Mouse (Mus musculus) neural tube, embryonic 15.5 days (tissue): ENCODE results near the gene Rev1. TPM values are rescaled to one million over a fixed set of nuclear protein-coding genes. Genes with fewer than 3 reads are reported as not detected.

Source experiments
- ATAC-seq: fragments of 200-750 bp; cut with Nextera tagmentation; 2 replicates; pipeline ENCODE4 v1.8.0; 2017; ENCODE audit warnings: mild to moderate bottlenecking, moderate TSS enrichment, moderate library complexity; ENCODE audit not compliant: low FRiP score
- H3K27ac ChIP-seq: fragments of 300-500 bp; sonication (generic); replicated peaks from 2 replicates; pipeline ENCODE4 v1.5.1; 2015; ENCODE audit warnings: mild to moderate bottlenecking, inconsistent platforms
- H3K27me3 ChIP-seq: fragments of 300-500 bp; sonication (generic); replicated peaks from 2 replicates; pipeline ENCODE4 v1.6.1; 2015; ENCODE audit warnings: inconsistent platforms
- H3K36me3 ChIP-seq: fragments of 300-500 bp; sonication (generic); 2 replicates; pipeline ENCODE4 v1.6.1; 2015; ENCODE audit warnings: inconsistent platforms
- H3K4me1 ChIP-seq: fragments of 300-500 bp; sonication (generic); 2 replicates; pipeline ENCODE4 v1.6.1; 2015; ENCODE audit warnings: inconsistent platforms
- H3K4me2 ChIP-seq: fragments of 300-500 bp; sonication (generic); 2 replicates; pipeline ENCODE4 v1.6.1; 2015; ENCODE audit warnings: inconsistent platforms, mild to moderate bottlenecking, moderate library complexity
- H3K4me3 ChIP-seq: fragments of 300-500 bp; sonication (generic); replicated peaks from 2 replicates; pipeline ENCODE4 v1.5.1; 2015; ENCODE audit warnings: mild to moderate bottlenecking, inconsistent platforms
- H3K9ac ChIP-seq: fragments of 300-500 bp; sonication (generic); replicated peaks from 2 replicates; pipeline ENCODE4 v1.6.1; 2015; ENCODE audit warnings: mild to moderate bottlenecking, inconsistent platforms
- H3K9me3 ChIP-seq: fragments of 300-500 bp; sonication (generic); replicated peaks from 2 replicates; pipeline ENCODE4 v1.6.1; 2016; ENCODE audit warnings: inconsistent platforms
- WGBS: fragments of 180-500 bp; shearing (Covaris S2); methylation state at CpG from one replicate; pipeline ENCODE4 v1.1.7; 2015; ENCODE audit warnings: mixed read lengths; 5-methylcytosine and 5-hydroxymethylcytosine counted together
- polyA plus RNA-seq: library from polyadenylated mRNA; unstranded; fragments of >200 nt; fragmentation: Nextera tagmentation; extraction: Ambion mirVana; gene quantifications from 2 replicates; pipeline ENCODE4 v1.2.1, GENCODE M21; 2015

Gene Rev1
- polyA plus RNA-seq, 1 experiment from 2014 or later = 30.2 TPM

DNA sequence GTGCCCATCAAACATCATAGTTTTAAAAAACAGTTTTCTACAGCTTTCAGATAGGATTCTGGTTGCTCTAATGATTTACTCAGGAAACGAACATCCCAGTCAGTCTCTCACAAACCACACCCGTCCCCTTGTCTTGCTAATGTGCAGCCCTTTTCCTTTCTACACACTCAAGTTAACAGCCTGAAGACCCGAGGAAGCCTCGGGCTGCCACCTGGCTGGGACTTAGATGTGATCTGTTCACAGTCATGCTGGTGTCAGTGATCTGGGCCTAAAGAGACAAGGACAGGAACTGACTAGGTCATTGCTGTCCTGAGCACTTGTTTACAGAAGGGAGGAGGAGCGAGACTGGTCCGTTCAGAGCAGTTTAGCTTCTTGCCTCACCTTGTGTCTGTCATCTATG is 71.2 kb downstream of the Rev1 start:
- Histone ChIP-seq H3K27ac (no peak overlapping the region), H3K4me1 (no peaks in the 10 kb centered on the region), H3K36me3 (peaks cover 76% of the 10 kb centered on the region), H3K27me3 (no peaks in the 10 kb centered on the region), H3K4me3 (no peak overlapping the region), H3K9ac (no peak overlapping the region), H3K9me3 (no peaks in the 10 kb centered on the region), H3K4me2 (no peak overlapping the region)
- 79% methylated on average over 6 of the region's 6 CpGs for WGBS
- ATAC-seq = no peak

GRCm38 (mm10) chr1:38055176-38055575 is 74.4 kb downstream of the Rev1 start:
- H3K36me3 ChIP-seq = peaks cover 83% of the 10 kb centered on the region
- WGBS = 73% methylated on average over 5 of the region's 5 CpGs
- H3K9ac ChIP-seq = no peak overlapping the region
- no peak overlapping the region for H3K4me2 ChIP-seq
- H3K27ac ChIP-seq = no peak overlapping the region
- H3K4me1 ChIP-seq = no peaks in the 10 kb centered on the region
- ATAC-seq = no peak
- no peaks in the 10 kb centered on the region for H3K27me3 ChIP-seq
- no peaks in the 10 kb centered on the region for H3K9me3 ChIP-seq
- H3K4me3 ChIP-seq = no peak overlapping the region

DNA sequence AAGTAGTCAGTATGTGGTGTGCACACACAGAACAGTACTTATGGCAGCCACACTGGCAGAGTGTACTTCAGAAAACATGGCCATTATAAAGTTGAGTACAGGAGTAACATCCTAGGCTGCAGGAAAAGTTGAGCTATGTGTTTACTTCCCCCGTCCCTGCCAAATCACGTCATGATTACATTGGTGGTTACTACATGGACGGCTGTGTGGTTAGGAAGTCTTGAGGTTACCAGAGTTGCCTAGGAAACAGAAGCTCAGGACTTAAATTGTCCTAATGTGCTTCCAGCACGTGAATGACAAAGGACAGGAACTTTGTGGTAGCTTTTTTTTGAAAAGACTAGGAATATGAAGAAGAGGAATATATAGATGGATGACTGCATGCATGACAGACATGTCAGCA is 80.0 kb downstream of the Rev1 start:
- Histone ChIP-seq H3K27me3 (no peaks in the 10 kb centered on the region), H3K9me3 (no peaks in the 10 kb centered on the region), H3K4me2 (no peak overlapping the region), H3K4me3 (no peak overlapping the region), H3K27ac (no peak overlapping the region), H3K4me1 (no peaks in the 10 kb centered on the region), H3K9ac (no peak overlapping the region), H3K36me3 (peaks cover 87% of the 10 kb centered on the region)
- 67% methylated on average over 4 of the region's 4 CpGs for WGBS
- no peak for ATAC-seq

GRCm38 (mm10) chr1:38048121-38048520 is 81.5 kb downstream of the Rev1 start:
- Histone ChIP-seq H3K9ac (no peak overlapping the region), H3K4me2 (no peak overlapping the region), H3K36me3 (peaks cover 82% of the 10 kb centered on the region), H3K4me3 (no peak overlapping the region), H3K4me1 (no peaks in the 10 kb centered on the region), H3K27me3 (no peaks in the 10 kb centered on the region), H3K27ac (no peak overlapping the region), H3K9me3 (no peaks in the 10 kb centered on the region)
- ATAC-seq = no peak
- WGBS = 93% methylated on average over 3 of the region's 3 CpGs

DNA sequence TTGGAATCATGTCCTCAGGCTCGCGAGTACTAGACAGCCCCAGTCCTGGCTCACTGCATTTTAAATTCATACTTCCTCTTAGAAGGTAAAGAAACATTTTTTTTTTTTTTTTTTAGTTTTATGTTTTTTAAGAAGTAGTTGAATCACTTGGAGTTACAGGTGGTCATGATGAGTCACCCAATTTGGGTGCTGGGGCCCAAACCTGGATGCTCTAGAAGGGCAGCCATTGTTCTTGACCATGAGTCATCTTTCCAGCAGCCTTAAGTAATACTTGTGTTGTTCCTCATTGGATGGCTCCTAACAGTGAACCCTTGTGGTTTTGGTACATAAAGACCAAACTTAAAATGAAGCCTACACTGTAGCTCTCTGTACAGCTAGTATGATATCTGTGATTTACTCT is 90.7 kb downstream of the Rev1 start:
- ATAC-seq = no peak
- H3K36me3 ChIP-seq = peaks cover 84% of the 10 kb centered on the region
- 94% methylated on average over 2 of the region's 2 CpGs for WGBS

DNA sequence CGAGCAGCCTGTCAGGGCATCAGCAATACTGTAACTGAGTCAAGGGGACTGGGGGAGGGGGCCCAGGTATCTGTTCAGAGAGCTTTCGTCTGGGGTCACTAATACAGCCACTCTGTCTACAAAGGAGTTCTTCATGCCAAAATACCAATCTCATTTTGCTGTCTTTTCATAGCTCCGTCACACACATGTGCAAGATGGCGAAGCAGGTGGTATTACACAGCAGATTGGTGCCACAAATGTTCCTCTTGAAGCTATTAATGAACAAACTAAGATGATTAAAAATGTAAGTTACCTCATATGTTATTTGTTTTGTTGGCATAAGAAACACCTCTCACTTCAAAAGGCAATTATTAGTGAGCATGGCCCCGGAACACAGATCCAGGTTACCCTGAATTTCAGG is 92.2 kb downstream of the Rev1 start:
- no peak overlapping the region for H3K9ac ChIP-seq
- ATAC-seq = no peak
- no peak overlapping the region for H3K27ac ChIP-seq
- no peaks in the 10 kb centered on the region for H3K4me1 ChIP-seq
- 94% methylated on average over 5 of the region's 5 CpGs for whole genome bisulfite sequencing
- H3K36me3 ChIP-seq = peaks cover 84% of the 10 kb centered on the region
- no peak overlapping the region for H3K4me3 ChIP-seq
- no peaks in the 10 kb centered on the region for H3K27me3 ChIP-seq
- no peaks in the 10 kb centered on the region for H3K9me3 ChIP-seq
- H3K4me2 ChIP-seq = no peak overlapping the region

More for the DNA sequence above, 90.7 kb downstream of the Rev1 start:
- Histone ChIP-seq H3K4me1 (no peaks in the 10 kb centered on the region), H3K9ac (no peak overlapping the region), H3K27ac (no peak overlapping the region), H3K4me3 (no peak overlapping the region), H3K27me3 (no peaks in the 10 kb centered on the region), H3K9me3 (no peaks in the 10 kb centered on the region), H3K4me2 (no peak overlapping the region)

- H3K9me3 ChIP-seq = no peaks in the 10 kb centered on the region
- H3K4me2 ChIP-seq = no peak overlapping the region
- no peak overlapping the region for H3K4me3 ChIP-seq
- no peak for ATAC-seq
- H3K9ac ChIP-seq = no peak overlapping the region
- no peak overlapping the region for H3K27ac ChIP-seq
- H3K36me3 ChIP-seq = peaks cover 78% of the 10 kb centered on the region
- no peaks in the 10 kb centered on the region for H3K4me1 ChIP-seq
- no peaks in the 10 kb centered on the region for H3K27me3 ChIP-seq
- 92% methylated on average over 4 of the region's 4 CpGs for WGBS
Observed at GRCm38 (mm10) chr1:38035521-38035920, 94.1 kb downstream of the Rev1 start.

- peaks cover 45% of the 10 kb centered on the region for H3K36me3 ChIP-seq
- WGBS = 93% methylated on average over 5 of the region's 5 CpGs
- no peak for ATAC-seq
Observed at GRCm38 (mm10) chr1:38031391-38031790, 98.2 kb downstream of the Rev1 start.

DNA sequence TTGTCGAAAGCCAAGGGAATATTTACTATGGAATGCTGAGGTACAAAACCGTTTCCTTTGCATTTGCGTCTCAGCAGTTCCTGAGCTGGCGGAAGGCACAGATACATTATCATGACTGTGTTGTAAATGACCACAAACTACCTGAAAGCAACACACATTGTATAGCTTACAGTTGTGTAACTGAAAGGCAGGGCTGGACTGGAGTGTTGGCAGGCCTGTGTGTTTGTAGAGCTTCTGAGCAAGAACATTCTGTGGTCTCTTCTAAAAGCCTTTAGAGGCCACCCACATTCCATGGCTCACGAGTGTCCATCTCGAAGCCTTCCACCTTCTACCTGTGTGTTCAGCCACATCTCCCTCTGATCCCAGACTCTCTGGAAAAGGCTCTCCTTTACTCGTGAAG is 102.3 kb downstream of the Rev1 start:
- no peaks in the 10 kb centered on the region for H3K9me3 ChIP-seq
- no peak for ATAC-seq
- 96% methylated on average over 7 of the region's 7 CpGs for WGBS

More at GRCm38 (mm10) chr1:38031391-38031790, 98.2 kb downstream of the Rev1 start:
- Histone ChIP-seq H3K4me2 (no peak overlapping the region), H3K9me3 (no peaks in the 10 kb centered on the region), H3K27ac (no peak overlapping the region), H3K9ac (no peak overlapping the region), H3K4me1 (no peaks in the 10 kb centered on the region), H3K4me3 (no peak overlapping the region), H3K27me3 (no peaks in the 10 kb centered on the region)

GRCm38 (mm10) chr1:38014551-38015203 is 114.9 kb downstream of the Rev1 start:
- WGBS = 90% methylated on average over 2 of the region's 2 CpGs
- no peaks in the 10 kb centered on the region for H3K9me3 ChIP-seq
- no peak for ATAC-seq

More for the DNA sequence above, 102.3 kb downstream of the Rev1 start:
- H3K36me3 ChIP-seq = peaks cover 36% of the 10 kb centered on the region
- H3K27me3 ChIP-seq = no peaks in the 10 kb centered on the region
- no peak overlapping the region for H3K4me2 ChIP-seq
- no peak overlapping the region for H3K4me3 ChIP-seq
- no peak overlapping the region for H3K27ac ChIP-seq
- H3K9ac ChIP-seq = no peak overlapping the region
- H3K4me1 ChIP-seq = no peaks in the 10 kb centered on the region

DNA sequence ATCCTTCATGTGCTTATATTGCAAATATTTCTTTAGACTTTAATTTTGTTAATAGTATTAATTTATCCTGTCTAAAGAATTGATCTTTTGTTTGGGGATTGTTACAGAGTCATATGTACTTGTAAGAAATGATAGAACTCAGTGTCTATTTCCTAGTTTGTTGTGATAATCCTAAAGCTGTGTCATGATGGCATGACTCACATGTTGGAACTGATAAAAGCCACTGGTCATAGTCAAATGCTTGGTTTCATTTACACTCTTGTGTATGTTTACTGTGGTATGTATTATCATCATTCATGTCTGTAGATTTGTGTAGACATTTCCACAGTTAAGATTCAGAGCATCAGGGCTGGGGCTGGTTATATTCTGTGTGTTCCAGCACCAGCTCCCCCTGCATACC is 117.1 kb downstream of the Rev1 start:
- Histone ChIP-seq H3K4me1 (no peaks in the 10 kb centered on the region), H3K36me3 (no peaks in the 10 kb centered on the region), H3K27me3 (no peaks in the 10 kb centered on the region), H3K4me2 (no peak overlapping the region), H3K9ac (no peak overlapping the region), H3K27ac (no peak overlapping the region), H3K4me3 (no peak overlapping the region), H3K9me3 (no peaks in the 10 kb centered on the region)
- ATAC-seq = no peak

More at GRCm38 (mm10) chr1:38014551-38015203, 114.9 kb downstream of the Rev1 start:
- H3K9ac ChIP-seq = no peak overlapping the region
- H3K4me3 ChIP-seq = no peak overlapping the region
- peaks cover 16% of the 10 kb centered on the region for H3K36me3 ChIP-seq
- no peaks in the 10 kb centered on the region for H3K4me1 ChIP-seq
- H3K27me3 ChIP-seq = no peaks in the 10 kb centered on the region
- no peak overlapping the region for H3K4me2 ChIP-seq
- no peak overlapping the region for H3K27ac ChIP-seq

GRCm38 (mm10) chr1:38012104-38012503 is 117.5 kb downstream of the Rev1 start:
- no peak overlapping the region for H3K4me2 ChIP-seq
- no peak overlapping the region for H3K4me3 ChIP-seq
- H3K27ac ChIP-seq = no peak overlapping the region
- WGBS = 95% methylated on average over 3 of the region's 3 CpGs
- no peaks in the 10 kb centered on the region for H3K36me3 ChIP-seq
- no peak overlapping the region for H3K9ac ChIP-seq
- no peaks in the 10 kb centered on the region for H3K4me1 ChIP-seq
- H3K27me3 ChIP-seq = no peaks in the 10 kb centered on the region
- ATAC-seq = no peak
- H3K9me3 ChIP-seq = no peaks in the 10 kb centered on the region
